Mouse (Mus musculus) layer of hippocampus, postnatal 14 days (tissue): ENCODE data around the gene Ccdc18. TPM values are rescaled to one million over a fixed set of nuclear protein-coding genes. Genes with fewer than 3 reads are reported as not detected.
"Not testable (repeated sequence)": the region's sequence is repeated elsewhere in the genome, so short reads cannot be mapped to it uniquely, and the experiment has no call there.

ENCODE experiments used
- DNase-seq, 2 experiments: peaks; one replicate each; pipeline ENCODE4 v3.0.0; 2021 to 2022; ENCODE audit warnings: low spot score in 2 of 2, mixed read lengths in 1 of 2
- long read RNA-seq, 2 experiments: library from polyadenylated mRNA; stranded (forward); transcript quantifications; one replicate each; pipeline ENCODE4 v2.0.0; 2021
- total RNA-seq, 2 experiments: library from RNA; stranded (reverse); gene quantifications; 2 replicates each; pipeline ENCODE4 v1.2.3; 2021

Gene Ccdc18
- total RNA-seq: 1 to 10 TPM; 1.4 to 1.9 TPM
- long read RNA-seq, experiment 1, partial matches to known transcripts: 1 of 2 reads
- long read RNA-seq, experiment 1, other reads (novel, unspliced or antisense): 1 of 2 reads
- long read RNA-seq, experiment 2, partial matches to known transcripts: 1 of 1 reads
- long read RNA-seq, experiment 2, other reads (novel, unspliced or antisense): 0 of 1 reads

DNA sequence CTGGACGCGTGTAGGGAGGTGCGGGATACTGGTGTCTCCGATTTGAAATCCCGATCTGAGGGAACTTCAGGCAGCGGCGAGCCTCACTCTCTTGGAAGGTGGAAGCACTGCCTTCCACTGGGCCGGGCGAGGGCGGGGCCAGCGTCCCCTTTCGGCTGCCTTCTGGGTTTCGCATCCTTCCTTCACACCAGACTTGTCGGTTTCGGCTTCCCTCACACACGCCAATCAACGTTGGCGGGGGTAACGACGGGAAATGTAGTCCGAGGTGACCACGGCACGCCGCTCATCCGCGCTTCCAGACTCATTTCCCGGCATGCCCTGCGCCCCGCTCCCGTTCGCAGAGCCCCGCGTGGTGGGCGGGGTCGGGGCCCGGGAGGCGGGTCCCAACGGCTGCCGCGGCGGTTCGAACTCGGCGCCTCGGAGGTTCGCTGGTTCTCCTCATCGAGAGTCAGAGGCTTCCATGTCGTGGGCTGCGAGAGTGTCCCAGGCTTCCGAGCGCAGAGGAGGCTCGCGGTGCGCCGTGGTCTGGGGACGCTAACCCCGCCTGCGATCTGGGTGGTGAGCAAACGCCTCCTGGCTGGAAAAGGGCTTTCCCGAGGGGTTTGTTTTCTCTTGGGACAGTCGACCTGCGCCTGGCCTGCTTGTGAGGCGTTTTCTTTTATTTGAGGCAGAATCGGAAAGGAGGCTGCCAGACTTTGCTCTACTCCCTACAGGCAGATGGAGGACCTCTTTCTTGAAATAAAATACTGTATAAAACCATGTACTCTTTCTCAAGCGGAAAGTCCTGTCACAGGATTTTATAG lies at the start of gene Ccdc18, which contains the start of gene Tmed5:
Ccdc18 (plus strand) TSS at position 435 of the 803 bp plus-strand sequence.
Tmed5 (minus strand) TSS at position 180 of the 803 bp plus-strand sequence.
- peak; percentile 93 to 98 for DNase-seq

DNA sequence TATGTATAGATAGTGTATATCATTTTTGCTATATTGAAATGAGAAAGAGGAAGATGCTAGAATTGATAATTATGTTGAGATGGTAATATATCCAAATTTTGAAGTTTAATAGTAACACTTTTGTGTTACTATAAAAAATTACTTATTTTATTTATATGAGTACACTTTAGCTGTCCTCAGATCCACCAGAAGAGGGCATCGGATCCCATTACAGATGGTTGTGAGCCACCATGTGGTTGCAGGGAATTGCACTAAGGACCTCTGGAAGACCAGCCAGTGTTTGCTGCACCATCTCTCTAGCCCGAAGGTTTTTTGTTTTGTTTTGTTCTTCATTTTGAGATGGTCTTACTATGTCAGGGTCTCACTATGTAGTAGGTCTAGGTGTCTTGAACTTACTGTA lies 47.2 kb upstream of the Ccdc18 start:
- no peak for DNase-seq

DNA sequence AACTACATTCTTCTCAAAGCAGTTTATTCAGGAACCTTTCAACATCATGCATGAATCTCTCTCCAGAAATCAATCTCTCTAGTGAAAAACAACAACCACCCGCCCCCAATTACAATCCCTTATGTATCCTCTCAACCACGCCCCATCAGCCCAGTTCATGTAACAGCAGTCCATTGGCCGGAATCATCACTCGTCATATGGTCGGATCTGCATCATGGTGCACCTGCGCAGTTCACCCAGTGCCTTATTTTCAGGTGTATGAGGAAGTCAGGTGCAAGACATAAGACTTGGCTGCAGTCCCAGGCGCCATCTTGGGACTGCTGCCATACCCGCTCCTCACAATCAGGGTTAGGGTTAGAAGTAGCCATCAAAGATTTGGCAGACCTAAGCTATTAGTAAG lies 39.9 kb upstream of the Ccdc18 start:
- not testable (repeated sequence) for DNase-seq

DNA sequence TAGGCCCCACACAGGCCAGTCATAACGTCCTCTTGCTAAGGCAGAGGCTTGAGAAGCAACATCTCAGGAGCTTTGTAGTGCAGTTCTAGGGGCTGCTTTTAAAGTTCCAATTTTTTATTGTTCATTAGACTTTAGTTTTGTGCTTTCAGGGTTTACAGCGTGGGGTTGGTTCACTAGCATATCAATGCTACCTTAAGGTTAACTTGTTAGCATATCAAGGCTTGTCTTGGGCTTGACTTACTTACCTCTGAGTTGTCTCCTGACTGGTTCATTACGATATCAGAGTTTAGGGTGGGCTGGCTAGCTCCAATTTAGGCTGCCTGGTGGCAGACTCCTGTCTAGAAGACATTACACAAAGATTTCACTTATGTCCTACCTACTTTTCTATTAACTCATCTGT lies 35.0 kb upstream of the Ccdc18 start:
- DNase-seq: no peak

DNA sequence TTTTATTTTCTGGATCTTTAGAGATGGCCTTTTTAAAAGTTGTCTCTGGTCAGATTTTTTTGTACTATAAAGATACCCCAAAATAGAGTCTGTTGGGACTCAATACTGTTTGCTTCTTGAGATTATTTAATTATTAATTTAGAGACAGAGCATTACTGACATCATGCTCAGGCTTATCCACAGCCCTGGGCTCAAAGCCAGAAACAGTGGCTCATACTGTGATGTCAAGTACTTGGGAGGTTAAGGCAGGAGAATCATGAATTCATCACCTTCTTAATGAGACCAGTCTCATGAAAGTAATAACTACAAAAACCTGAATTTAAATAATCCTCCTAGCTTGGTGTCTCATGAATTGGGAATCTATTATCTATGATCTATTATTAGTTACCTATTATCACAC lies 32.5 kb upstream of the Ccdc18 start:
- DNase-seq: no peak

DNA sequence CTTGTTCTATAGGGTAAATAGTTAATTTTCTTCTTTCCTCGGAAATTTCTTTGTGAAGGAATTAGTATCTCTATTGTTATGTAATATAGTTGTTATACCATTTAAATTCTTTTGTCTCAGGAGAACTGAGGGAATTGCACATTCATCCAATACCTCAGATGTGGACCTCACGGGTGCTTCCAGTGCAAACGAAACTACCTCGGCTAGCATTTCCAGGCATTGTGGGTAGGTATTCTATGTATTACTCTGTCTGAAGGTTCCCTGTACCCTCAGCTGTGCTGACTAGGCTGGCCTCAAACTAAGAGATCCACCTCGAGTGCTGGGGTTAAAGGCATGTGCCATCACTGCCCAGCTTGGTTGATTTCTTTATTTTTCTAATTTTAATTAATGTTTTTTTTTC lies 28.4 kb upstream of the Ccdc18 start:
- no peak for DNase-seq

DNA sequence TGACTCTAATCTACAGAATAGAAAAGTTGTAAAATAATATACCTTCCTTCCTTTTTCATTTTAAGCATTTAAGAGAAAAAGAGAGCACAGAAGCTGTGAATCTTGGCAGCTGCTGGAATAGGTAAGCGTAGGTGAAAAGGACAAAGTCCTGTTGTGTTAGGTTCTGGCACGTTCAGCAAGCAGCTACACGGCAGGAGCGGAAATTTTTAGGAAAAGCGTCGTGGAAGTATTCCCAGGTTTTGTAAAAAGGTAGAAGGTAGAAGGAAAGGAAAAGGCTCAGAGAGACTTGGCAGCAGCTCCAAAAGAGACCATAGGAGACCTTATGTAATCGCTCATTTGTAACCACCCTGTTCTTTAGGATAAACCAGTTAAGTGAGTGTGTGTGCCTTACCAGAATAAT lies 23.3 kb upstream of the Ccdc18 start:
- no peak for DNase-seq

DNA sequence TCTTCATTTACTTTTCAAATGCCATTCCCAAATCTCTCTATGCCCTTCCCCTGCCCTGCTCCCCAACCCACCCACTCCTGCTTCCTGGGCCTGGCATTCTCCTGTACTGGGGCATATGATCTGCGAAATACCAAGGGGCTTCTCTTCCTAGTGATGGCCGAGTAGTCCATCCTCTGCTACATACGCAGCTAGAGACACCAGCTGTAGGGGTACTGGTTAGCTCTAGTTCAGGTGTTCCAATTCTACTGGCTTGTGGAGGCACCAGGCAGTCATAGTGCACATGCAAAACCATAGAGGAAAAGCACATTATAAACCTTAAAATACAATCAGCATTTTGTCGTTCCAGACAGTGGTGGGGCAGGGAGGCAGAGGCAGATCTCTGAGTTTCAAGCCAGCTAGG lies 15.0 kb upstream of the Ccdc18 start:
- no peak for DNase-seq

DNA sequence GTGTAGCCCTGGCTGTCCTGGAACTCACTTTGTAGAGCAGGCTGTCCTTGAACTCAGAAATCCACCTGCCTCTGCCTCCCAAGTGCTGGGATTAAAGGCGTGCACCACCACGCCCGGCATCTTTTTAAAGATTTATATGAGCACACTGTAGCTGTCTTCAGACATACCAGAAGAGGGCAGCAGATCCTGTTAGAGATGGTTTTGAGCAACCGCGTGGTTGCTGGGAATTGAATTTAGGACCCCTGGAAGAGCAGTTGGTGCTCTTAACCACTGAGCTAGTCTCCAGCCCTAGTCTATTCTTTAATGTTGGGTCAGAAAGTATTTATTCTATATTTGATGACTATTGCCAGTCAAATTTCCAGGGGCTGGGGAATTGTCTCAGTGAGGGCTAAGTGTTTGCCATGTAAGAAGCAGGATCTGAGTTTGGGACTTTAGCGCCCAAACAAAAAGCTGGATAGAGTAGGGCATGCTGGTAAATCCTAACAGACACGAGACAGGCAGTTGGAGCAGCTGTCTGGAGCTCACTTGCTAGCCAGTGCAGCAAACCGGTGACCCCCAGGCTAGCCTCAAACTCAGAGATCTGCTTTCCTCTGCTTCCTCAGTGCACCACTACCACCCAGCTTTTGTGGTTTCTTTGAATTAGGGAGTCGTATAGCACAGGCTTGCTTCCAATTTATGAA lies 12.3 kb upstream of the Ccdc18 start:
- no peak for DNase-seq

DNA sequence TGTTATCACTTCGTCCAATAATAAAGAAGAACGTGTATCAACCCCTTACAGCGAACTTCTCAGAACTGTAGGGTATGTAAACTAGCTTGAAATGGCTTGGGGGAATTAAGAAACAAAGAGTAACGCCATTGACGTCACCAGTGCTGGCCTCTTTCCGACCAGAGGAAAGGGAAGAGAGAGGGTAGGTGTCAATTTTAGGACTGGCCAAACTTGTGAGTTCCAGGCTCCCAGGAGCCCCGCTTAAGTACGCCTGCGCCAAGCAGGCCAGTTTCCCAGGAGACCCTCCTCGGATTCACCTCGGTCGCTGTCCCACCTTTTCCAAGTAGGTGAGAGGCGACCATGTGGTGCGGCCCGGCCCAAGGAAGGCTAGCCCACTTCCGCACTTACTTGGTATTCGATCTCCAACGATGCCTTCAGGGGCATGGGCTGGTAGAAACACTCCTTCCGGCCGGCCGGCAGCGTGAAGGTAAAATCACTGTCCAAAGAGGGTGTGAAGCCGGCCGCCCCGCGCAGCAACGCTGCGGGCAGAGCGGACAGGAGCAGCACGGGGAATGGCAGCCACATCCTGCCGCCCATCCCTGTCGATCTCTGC lies 730 bp upstream of the Ccdc18 start:
- peak in 1 of 2 experiments; percentile 46 for DNase-seq

DNA sequence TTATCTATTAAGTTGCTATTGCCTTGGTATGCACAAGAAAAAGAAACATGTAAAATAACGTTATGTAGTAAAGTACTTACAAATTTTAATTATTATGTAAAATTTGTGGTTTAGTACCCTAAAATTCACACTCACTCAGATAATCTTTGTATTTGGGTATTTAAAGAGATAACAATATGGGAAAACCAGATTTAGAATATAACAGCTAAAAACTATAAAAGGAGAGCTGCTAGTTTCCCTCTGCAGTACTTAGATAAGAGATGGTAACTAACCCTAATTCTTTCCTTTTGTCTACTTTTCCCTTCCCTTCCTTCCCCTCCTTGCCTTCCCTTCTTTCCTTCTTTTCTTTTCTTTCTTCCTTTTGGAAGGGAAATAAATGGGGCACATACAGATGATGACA lies 19.9 kb downstream of the Ccdc18 start:
- DNase-seq: no peak

DNA sequence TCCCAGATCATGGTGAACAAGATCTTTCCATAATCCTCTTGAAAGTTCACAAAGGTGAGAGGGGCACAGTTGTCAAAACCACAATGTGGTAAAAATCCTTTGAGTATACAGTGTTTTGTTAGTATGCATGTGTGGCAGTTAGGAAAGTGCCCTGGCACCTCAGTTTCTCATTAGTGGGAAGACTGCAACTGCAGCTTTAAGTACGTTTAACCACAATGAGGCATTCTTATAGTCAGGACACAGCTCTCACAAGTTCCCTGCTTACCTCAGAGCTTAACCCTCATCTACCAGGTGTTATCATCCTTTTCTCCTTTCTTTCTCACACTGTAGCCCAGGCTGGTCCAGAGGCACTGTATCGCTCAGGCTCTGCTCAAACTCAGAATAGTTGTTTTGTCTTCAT lies 28.1 kb downstream of the Ccdc18 start:
- no peak for DNase-seq

DNA sequence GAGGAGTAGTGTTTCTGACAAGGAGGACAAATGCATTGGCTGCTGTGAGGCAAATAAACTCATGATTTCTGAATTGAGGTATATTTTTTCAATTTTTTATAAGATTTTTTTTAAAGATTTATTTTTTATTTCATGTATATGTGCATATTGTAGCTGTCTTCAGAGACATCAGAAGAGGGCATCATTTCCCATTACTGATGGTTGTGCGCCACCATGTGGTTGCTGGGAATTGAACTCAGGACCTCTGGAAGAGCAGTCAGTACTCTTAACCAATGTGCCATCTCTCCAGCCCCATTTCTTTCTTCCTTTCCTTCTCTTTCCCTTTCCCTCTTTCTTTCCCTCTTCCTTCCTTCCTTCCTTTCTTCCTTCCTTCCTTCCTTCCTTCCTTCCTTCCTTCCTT lies 31.0 kb downstream of the Ccdc18 start:
- DNase-seq: peak in 1 of 2 experiments; percentile 8

DNA sequence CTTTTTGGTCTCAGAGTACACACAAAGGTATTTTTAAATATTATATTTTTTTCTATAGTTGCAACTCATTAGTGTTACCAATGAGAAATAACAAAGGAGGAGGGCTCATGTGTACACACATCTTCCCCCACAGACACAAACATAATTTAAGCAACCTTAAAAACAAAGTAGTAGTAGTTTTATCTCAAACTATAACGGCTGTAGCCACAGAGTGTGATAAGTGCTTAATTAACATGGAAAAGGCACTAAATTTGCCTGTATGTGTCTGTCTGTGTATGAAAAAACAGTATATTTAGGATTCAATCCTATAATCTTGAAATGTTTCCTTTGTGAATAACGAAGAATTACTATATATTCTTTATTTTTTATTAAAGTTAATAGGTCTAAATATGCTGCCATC lies 51.4 kb downstream of the Ccdc18 start:
- no peak for DNase-seq

DNA sequence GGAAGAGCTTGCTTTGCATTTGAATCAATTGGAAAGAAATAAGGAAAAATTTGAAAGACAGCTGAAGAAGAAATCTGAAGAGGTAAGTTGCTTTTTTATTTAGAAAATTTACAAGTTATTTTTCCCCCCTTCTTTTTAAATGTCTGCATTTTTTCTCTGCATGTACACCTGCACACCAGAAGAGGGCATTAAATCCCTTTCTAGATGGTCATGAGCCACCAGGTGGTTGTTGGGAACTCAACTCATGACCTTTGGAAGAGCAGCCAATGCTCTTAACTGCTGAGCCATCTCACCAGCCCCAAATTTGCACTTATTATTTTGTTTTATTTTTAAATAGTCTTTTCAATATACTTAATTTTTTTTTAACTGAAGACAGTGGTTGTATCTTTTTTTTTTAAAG lies 56.3 kb downstream of the Ccdc18 start:
- no peak for DNase-seq

DNA sequence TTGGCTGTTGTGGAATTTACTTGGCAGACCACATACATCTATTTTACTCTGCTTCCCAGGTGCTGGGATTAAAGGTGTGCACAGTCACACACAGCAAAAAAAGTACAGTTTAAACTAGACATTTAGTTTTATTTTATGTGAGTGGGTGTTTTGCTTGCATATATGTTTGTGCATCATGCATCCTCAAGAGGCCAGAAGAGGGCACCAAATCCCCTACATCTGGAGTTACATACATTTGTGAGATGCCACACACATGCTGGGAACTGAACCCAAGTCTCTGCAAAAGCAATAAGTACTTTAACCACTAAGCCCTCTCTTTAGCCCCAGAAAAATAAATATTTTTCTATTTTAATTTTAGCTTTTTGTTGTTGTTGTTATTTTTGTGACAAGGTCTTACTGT lies 73.3 kb downstream of the Ccdc18 start:
- no peak for DNase-seq

DNA sequence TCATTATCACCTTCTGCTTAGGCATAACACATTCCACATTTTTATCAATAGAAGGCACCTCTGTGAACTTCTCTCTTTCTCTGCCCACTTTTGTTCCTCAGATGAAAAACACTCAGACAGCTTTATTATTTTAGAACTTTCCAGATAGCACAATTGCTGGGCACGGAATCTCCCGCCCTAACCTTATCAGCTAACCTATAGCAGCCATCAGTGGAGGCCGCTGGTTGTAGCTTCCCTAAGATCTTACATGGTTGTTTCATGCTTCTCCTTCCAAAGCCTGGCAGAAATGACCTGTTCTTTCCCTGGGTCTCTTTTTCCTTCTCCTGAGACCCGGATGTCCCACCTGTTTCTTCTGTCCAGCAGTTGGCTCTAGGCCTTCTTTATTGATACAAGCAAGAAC lies 78.8 kb downstream of the Ccdc18 start:
- no peak for DNase-seq

DNA sequence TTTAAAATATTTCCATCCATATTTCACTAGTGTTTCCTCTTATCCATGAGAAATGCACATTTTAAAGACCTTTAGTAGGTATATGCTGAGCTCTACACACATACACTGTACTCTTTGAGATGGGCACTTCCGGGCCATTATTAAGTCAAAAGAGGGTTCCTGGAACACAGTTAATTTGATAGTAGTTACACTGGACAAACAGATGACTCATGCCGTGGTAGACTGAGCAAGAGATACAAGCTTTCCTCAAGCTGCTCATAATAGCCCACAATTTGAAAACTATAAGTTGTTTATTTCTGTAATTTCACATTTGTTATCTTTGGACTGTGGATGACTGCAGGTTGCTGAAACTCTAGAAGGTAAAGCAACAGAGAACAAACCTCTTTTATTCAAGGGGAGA lies 82.3 kb downstream of the Ccdc18 start:
- DNase-seq: no peak

DNA sequence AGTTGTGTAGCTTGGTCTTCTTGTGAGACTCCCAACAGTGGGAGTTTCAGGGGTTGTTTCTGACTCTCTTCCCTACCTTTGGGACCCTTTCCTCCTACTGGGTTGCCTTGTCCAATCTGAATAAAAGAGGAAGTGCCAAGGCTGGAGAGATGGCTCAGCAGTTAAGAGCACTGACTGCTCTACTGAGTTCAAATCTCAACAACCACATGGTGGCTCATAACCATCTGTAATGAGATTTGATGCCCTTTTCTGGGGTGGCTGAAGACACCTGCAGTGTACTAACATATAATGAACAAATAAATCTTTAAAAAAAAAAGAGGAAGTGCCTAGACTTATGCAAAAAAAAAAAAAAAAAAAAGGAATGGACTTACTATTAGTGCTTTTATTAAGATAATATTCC lies 91.4 kb downstream of the Ccdc18 start:
- DNase-seq: no peak

DNA sequence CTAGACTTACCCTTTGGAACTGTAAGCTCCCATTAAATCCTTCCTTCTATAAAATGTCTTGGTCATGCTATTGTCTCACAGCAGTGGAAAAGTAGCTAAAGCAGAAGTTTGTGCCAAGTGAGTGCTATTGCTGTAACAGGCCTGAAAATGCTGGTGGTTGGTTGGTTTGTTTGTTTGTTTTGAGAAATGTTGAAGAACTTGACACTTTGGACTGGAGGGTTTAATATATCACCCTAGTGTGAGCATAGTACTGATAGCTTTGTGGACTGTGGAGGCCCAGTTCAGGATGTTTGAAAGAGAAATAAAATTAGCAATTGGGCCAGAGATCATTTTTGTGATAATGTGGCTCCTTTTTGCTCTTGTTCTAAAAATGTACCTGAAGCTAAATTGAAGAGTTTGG lies 93.5 kb downstream of the Ccdc18 start:
- DNase-seq: no peak

DNA sequence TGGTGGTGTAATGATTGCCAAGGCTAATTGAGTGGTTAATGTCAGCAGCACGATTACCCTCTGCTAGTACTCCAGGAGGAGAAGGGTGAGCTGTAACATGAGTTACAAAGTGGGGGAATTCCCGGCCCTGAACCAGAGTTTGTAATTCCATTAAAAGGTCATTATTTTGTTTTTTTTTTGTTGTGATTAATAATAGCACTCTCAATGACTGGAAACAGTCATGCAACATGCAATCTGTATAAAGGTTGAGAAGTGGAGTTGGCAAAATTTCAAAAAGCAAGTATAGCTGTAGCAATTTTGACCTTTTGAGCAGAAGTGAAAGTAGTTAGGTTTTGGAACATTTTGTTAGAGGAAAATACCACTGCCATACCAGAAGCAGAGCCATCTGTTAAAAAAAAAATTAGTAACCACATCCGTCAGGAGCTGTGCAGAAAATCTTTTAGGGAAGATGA lies 113.7 kb downstream of the Ccdc18 start:
- no peak for DNase-seq

DNA sequence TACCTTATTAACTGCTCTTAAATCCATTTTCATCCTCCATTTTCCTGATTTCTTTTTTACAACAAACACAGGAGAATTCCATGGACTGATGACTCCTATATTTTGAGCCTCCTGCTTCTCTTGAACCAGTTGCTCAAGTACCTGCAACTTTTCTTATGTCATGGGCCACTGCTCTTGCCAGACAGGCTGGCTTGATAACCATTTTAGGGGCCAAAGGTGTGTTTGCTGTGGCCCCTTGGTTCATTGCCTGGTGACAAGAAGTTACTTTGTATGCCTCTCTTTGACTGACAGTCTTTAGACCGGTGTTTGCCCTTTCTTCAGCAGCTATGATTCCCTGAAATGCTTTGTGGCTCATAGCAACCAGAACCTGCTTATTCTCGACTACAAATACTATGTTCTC lies 117.4 kb downstream of the Ccdc18 start:
- no peak for DNase-seq
